Mouse (Mus musculus): Measurements from ENCODE around the gene Tas2r110. TPM values are rescaled to one million over a fixed set of nuclear protein-coding genes. Genes with fewer than 3 reads are reported as not detected.

Gene Tas2r110
- polyA plus RNA-seq (2017; shearing (Covaris generic)): not detected

DNA sequence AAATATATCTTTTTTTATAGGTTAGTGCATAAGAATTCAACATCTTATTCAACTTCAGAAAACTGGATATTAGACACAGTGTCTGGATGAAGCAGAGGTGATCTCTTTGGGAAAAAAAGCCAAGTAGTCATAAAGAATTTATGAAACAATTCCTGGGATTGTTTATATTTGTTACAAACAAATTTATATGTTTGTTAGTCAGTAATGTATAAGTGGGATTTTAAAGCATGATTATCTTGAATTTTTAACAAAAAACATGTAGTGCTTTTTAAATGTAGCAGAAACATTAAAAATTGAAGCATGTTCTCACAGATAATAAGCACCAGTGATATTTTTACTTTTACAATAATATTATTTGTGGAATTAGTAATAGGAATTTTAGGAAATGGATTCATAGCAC lies at the start of gene Tas2r110:
Gene Tas2r110, plus strand, starts transcription at position 301 of the 400 bp plus-strand sequence.
- no peak for ATAC-seq

DNA sequence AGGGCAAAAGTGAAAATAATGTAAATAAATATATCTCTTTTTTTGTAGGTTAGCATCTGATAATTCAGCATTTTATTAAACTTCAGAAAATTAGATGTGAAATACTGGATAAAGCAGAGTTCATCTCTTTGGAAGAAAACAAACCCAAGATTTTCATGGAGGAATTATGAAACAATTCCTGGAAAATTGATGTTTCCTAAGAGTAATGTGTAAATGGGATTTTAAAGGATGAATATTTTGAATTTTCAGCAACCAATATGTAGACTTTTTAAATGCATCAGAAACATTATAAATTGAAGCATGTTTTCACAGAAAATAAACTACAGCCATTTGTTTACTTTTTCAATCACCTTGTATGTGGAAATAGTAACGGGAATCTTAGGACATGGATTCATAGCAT lies 21.0 kb upstream of the Tas2r110 start, which contains the start of gene Tas2r123:
Gene Tas2r123, plus strand, starts transcription at position 301 of the 400 bp plus-strand sequence.
- no peak for ATAC-seq

DNA sequence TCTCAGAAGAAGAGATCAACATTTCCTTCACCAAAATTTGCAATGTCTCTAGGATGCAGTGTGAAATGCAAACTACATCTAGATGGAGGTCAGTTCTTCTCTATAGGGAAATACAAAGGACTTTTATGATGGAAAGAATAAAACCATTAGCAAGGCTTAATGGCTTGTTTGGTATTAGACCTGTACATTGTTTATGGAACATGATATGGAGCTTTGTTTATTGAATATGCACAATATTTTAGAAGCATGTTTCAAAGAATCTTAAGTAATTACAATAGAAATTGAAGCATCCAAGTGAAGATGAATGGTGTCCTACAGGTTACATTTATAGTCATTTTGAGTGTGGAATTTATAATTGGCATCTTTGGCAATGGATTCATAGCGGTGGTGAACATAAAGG lies 12.7 kb upstream of the Tas2r110 start, which contains the start of gene Tas2r116:
Gene Tas2r116, plus strand, starts transcription at position 301 of the 400 bp plus-strand sequence.
- ATAC-seq: no peak

DNA sequence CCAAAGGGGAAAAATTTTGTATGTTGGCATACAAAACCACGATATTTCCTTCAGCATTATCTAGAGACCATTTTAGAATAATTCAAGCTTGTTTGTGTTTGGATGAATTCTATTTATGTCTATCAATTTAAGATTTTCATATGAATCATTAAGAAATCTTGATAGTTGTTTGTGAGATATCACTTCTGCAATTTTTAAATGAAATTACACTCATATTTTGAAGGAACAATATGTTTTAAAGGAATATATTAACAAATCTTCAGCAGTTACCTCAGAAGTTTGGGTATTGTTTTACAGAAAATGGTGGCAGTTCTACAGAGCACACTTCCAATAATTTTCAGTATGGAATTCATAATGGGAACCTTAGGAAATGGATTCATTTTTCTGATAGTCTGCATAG lies 24.9 kb downstream of the Tas2r110 start, which contains the start of gene Tas2r113:
Gene Tas2r113, plus strand, starts transcription at position 301 of the 400 bp plus-strand sequence.
- ATAC-seq: no peak

DNA sequence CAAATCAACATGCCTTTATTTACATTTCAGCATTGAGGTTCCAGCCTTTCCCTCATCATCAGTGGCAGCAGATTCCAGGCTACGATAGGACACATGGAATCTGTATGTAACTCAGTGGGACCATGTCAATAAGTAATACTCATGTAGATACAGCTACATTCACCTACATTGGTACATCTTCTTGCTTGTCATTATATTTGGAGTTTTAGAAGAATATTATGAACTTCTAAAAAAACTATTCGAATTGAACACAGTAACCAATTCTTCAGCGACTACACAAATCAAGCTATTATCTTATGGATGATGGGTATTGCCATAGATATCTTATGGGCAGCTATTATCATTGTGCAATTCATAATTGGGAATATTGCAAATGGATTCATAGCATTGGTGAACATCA lies 41.5 kb downstream of the Tas2r110 start, which contains the start of gene Tas2r125:
Gene Tas2r125, plus strand, starts transcription at position 301 of the 400 bp plus-strand sequence.
- ATAC-seq: no peak

Other genes with a start within 250 kb of the Tas2r110 start
- not detected for gene A630073D07Rik, start 216.5 kb upstream of the Tas2r110 start, polyA plus RNA-seq (2017; shearing (Covaris generic))
- gene Tas2r120, start 211.1 kb upstream of the Tas2r110 start, polyA plus RNA-seq (2017; shearing (Covaris generic)): not detected
- not detected for gene Tas2r121, start 167.0 kb upstream of the Tas2r110 start, polyA plus RNA-seq (2017; shearing (Covaris generic))
- not detected for gene Tas2r122, start 156.1 kb upstream of the Tas2r110 start, polyA plus RNA-seq (2017; shearing (Covaris generic))
- gene Tas2r115, start 130.0 kb upstream of the Tas2r110 start, polyA plus RNA-seq (2017; shearing (Covaris generic)): not detected
- gene Tas2r124, start 113.3 kb upstream of the Tas2r110 start, polyA plus RNA-seq (2017; shearing (Covaris generic)): not detected
- gene Tas2r102, start 105.9 kb upstream of the Tas2r110 start, polyA plus RNA-seq (2017; shearing (Covaris generic)): not detected
- not detected for gene Tas2r136, start 89.8 kb upstream of the Tas2r110 start, polyA plus RNA-seq (2017; shearing (Covaris generic))
- not detected for gene Tas2r117, start 65.2 kb upstream of the Tas2r110 start, polyA plus RNA-seq (2017; shearing (Covaris generic))
- not detected for gene Tas2r123, start 20.9 kb upstream of the Tas2r110 start, polyA plus RNA-seq (2017; shearing (Covaris generic))
- gene Tas2r116, start 12.6 kb upstream of the Tas2r110 start, polyA plus RNA-seq (2017; shearing (Covaris generic)): not detected
- gene Tas2r113, start 25.0 kb downstream of the Tas2r110 start, polyA plus RNA-seq (2017; shearing (Covaris generic)): not detected
- under 1 TPM in 1 of 2 experiments, not detected in 1; 0.58 TPM for gene Tas2r125, start 41.6 kb downstream of the Tas2r110 start, polyA plus RNA-seq (2017; shearing (Covaris generic))
- not detected for gene Tas2r129, start 83.1 kb downstream of the Tas2r110 start, polyA plus RNA-seq (2017; shearing (Covaris generic))
- gene Tas2r131, start 89.9 kb downstream of the Tas2r110 start, polyA plus RNA-seq (2017; shearing (Covaris generic)): not detected
- gene Tas2r109, start 113.0 kb downstream of the Tas2r110 start, polyA plus RNA-seq (2017; shearing (Covaris generic)): not detected
- gene Tas2r103, start 169.1 kb downstream of the Tas2r110 start, polyA plus RNA-seq (2017; shearing (Covaris generic)): not detected
- gene Tas2r140, start 187.8 kb downstream of the Tas2r110 start, polyA plus RNA-seq (2017; shearing (Covaris generic)): not detected
- gene Smim10l1, start 236.9 kb downstream of the Tas2r110 start, polyA plus RNA-seq (2017; shearing (Covaris generic)): 10 to 100 TPM; 13.2 to 17.8 TPM